Mouse (Mus musculus): Measurements from ENCODE around the gene Lyl1. TPM values are rescaled to one million over a fixed set of nuclear protein-coding genes. Genes with fewer than 3 reads are reported as not detected.

The Lyl1 gene
- total RNA-seq, 2 experiments from 2014 or later, result 3.1 to 4.4 TPM

DNA sequence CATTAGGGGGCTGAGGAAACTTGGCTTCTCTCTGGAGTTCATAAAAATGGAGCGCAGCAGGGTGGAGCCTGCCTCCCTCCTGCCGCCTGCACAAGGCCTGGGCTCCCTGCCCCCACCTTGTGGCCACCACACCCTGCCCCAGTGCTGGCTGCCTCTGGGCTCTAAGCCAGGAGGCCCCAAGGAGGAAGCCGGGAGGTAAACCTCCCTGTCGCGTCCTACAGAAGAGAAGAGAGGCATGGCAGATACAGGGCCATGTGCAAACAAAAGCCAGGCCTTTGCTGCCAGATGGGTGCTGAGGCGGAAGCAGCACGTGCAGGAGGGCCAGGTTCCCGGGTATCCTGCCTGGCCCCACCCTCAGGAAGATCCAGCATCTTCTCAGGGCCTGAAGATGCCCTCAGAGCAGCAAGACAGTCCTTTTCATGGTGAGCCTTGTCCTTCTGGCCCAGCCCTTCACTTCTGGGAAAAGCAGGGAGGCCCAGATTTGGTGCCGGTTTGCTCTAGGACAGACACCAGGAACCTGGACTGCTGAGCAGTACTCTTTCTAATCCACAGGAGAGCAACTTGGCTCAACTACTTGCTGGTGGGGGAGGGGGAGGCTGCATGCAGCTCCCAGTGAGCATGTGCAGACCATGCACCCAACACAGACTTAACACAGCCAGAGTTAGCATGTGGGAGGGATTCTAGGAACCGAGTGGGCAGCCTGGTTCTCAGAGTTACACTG lies 21.8 kb downstream of the Lyl1 start, which contains the start of gene G430095P16Rik:
TSS of gene G430095P16Rik (plus strand) at position 158 of the 721 bp plus-strand sequence.
- peak; percentile 81 to 92 for DNase-seq

DNA sequence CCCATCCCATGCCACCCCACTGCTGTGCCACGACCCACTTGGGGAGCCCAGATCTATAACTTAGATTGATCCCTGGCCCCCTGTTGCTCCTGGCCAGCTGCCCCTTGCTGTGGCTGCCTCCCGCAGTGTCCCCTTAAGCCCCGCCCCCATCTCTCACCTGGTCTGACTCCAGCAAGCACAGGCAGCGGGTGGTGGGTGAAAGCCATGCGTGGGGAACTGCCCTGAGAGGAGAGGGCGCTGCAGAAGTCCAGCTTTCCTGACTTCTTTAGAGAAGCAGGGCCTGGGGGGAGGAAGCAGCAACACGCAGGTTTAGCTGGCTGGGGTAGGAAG lies 22.3 kb downstream of the Lyl1 start:
- peak in 1 of 2 experiments; percentile 54 for DNase-seq

DNA sequence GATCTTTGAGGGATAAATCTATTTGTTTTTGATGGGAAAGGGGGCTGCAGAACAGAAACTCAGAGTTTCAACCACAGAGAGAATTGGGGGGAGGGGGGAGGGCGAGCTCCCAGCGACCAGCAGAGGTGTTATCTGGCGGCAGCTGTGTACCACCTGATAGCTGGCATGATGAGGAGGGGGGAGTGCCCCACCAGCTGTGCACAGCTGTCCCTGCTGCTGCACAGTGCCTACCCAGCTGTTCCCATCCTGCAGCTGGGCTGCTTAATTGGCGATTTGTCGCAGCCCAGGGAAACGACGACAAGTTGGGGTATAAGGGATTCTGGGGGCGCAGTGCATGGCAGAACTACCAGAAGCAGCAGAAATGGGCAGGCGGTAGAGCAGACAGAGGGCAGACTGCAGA lies 23.4 kb downstream of the Lyl1 start:
- no peak for DNase-seq

DNA sequence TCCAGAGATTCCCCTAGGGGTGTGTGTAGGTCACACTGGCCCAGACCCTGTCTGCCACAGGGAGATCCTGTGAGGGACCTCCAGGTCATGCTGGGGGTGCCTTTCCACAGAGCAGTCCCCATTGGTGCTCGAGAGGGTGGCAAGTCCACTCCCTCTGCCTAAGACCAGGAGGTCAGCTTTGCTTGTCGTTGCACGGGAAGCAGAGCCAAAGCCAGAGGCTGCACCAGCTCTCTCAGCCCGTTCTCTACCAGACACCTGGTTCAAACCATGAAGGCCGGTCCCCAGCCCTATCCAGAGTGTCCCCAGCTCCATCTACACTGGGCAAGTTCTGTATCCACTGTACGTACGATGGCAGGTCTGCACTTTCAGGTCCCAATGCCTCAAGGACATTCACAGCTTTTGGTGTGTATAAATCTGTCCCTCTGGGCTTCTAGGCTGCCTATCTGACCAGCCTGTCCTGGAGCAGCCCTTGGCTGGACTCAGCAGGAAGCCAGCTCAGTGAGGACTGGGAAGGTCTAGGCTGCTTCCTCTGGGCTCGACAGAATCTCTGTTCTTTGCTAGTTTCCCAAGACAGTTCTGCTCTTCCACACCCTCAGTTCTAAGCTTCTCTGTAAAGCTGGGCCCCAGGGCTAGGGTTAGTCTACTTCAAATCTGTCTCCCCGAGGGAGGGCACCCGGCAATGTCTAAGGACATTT lies 24.1 kb downstream of the Lyl1 start:
- DNase-seq, result peak in 1 of 2 experiments; percentile 43

DNA sequence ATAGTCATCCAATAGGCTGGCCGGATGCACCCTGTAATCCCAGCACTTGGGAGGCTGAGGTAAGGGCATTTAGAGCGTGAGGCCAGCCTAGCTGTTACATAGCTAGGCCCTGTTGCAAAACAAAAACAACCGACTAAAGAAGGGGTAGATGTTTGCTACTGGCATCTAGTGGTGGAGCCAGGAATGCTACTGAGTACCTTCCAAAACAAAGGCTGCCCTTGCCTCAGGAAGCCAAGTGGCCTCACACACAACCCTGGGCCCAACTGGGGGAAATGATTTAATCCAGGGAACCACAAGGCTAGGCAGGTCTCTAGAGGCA lies 24.6 kb downstream of the Lyl1 start:
- DNase-seq, result peak; percentile 71 to 74

DNA sequence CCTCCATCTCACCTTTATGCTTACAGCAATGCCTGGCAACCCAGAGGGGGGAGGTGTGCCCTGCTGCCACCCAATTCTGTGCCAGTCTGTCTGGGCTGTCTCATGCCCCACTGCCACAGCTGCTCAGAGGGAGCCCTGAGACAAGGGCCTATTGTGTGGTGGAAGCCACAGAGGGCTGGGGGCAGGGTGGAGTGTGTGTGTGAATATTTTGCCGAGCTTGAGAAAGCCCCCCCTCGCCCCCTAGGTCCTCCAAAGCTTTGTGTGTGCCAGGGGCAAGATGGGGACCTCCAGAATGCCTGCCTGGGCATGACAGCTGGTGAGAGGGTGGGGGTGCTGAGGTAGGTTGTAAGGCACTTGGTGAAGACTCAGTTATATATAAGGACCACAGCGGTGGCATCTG lies 27.2 kb downstream of the Lyl1 start:
- no peak for DNase-seq

DNA sequence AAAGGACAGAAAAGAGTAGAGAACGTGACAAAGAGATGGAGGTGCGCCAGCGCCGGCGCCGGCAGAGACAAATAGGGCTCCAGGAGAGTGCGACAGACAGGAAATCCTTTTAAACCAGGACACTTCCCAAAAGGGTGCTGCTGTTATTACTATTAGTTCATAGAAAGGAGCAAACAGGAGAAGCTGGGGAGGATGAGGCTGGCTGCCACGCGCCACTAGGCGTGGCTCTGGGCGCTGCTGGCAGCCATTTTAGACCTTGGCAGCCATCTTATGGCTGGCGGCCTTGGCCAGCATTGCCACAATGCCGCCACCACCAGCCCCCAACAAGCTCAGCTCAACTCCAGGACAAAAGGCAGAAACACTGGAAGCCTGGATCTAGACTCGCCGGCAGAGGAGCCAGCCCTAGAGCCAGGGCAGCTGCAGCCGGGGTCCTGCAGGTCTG lies 28.7 kb downstream of the Lyl1 start:
- DNase-seq, result peak; percentile 79 to 83

DNA sequence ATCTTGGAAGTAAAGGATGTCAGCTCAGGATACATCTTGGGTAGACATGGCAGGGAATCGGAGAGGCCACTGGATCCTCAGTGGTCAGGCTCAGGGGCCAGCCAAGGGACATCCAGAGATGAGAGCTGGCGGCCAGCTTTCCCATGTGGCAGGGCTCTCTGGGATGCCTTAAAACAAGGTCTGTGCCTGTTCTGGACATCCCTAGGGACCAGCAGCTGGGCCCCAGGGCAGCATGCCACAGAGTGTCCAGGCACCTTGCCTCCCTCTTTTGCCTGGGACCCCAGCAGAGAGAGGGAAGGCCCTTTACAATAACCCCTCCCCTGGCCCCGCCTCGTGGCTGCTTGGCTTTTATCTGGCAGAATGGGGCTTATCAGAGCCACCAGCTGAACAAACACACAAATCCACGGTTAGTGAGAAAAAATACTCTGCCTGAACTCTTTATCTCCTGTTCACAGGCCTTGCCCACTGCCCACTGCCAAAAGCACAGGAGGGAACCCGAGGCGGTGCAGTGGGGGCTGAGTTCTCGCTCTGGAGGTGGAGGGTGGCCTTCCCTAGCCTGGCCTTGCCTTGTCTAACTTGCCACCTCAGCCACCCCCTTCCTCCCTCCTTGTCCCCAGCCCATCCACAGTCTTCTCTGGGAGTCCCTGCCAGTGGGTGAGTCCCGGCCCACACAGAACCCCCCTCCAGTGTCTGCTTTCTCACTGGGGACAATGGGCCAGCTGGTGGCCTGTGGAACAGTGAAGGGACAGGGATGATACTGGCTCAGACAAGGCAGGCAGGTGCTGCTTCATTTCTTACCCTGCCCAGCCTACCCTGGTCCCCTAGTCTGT lies 29.5 kb downstream of the Lyl1 start:
- peak; percentile 84 to 86 for DNase-seq

DNA sequence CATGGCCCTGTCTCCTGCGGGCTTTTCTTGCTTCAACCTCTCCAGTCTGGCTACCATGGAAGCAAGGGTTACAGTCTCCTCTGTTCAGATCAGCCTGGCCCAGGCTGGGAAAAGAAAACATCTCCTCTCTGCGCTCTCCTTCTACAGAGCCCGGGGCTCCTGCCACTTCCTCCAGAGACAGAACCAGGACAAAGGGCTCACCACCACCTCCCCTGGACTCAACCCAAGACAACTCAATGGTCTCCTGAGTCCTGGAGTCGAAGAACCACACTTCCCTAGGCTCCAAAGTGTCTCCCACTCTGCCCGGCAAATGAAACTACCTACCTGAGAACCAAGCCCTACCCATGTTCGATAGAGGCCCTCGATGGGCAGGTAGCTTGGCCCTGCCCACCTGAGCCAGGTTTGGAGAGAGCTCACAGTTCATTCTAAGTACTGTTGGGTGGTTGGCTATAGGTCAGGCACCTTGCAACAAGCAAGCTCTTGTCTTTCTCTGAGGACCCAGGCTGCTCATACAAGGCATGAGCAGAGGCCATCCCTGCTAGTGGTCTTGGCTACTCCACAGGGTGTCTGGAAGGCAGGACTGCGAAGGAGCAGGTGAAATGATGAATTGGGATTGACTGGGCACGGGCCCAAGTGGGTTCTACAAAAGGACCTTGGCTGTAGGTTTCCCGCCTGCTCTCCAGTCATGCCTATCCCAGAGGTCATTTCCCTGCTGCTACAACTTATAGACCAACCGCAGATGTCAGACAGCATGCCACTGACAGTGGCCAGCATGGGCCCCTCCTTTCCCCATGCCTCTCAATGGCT lies 30.3 kb downstream of the Lyl1 start:
- peak in 1 of 2 experiments; percentile 43 for DNase-seq

DNA sequence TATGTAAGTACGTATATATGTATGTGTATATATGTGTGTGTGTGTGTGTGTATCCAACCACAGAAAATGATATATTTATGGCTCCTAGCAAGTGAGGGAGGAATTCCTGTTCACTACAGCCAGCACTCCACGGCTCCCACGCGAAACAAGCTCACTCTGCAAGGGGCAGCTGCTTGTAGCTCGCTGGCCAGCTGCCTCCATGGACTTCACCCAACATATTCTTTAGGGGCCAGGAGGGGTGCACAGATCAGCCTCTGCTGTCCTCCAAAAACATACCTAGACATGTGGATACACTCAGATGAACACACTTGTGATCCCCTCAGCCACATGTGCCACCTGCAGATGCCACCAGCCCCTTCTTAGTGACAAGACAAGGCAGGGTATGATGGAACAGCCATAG lies 31.3 kb downstream of the Lyl1 start:
- peak in 1 of 2 experiments; percentile 48 for DNase-seq

DNA sequence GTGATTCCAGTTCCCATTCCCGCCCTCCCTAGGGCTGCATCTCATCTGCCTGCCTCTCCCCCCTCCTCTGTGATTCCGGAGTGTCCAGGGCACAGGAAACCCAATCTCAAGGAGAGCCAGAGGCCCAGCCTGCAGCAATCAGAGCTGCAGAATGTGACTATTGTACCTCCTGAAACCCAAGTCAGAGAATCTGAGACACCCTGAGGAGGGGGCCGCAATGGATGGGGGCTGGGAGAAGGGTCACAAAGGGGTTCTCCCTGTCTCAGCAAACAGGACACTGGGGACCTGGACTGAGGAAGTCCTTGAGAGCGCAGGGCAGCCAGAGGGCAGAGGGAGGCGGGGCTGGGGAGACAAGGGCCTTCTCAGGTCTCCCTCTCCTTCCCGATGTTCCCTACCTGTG lies 31.7 kb downstream of the Lyl1 start:
- peak in 1 of 2 experiments; percentile 47 for DNase-seq

DNA sequence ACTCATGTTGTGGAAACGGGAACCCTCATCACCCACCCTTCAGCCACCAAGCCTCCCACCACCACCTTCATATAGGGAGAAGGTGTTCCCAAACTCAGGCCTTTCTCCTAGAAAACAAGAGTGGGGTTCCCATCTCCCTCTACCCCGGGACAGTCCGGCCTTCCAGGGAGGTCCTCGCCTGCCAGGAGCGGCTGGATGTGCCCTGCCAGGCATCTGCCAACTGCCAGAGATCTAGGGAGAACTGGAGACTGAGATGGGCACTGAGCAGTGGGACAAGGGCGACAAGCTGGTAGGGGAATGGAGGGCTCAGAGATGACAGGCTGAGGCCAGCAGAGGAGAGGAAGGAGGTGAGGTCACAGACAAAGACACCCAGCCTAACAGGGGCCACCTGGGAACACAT lies 32.7 kb downstream of the Lyl1 start:
- peak in 1 of 2 experiments; percentile 40 for DNase-seq

DNA sequence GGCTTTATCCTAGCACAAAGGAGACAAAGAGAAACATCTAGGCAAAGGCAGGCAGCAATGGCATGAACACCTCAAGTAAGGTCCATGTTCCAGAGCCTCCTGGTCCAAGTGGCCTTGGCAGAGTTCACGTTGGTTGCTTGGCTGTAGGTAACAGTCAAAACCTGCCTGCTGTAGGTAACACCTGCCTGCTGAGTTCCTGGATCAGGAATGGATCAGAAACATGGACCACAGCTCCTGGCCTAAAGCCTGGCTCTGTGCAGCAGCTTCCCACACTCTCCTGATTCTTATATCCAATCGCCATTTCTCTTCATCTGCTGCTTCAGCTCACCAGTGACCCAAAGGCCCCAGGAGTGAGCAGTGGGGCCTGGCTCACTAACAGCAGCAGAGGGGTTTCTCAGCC lies 33.4 kb downstream of the Lyl1 start:
- no peak for DNase-seq

DNA sequence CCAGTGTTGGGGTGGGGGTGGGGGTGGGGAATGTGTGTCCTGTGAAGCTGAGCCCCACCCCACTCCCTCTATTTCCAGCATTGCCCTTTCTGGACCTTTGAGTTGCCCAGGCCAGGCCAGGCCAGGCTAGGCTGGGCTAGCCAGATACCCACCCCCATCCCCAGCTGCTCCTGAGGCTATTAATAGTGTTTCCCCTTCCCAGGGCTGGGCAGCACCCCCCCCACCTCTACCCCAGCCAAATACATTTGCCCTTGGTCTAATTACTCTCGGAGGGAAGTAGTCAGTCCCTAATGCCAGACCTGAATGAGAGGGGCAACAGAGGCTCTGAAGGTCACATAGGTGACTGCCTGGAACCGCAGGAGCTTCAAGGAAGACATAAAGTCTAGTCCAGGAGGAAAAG lies 34.3 kb downstream of the Lyl1 start:
- peak; percentile 50 to 71 for DNase-seq

DNA sequence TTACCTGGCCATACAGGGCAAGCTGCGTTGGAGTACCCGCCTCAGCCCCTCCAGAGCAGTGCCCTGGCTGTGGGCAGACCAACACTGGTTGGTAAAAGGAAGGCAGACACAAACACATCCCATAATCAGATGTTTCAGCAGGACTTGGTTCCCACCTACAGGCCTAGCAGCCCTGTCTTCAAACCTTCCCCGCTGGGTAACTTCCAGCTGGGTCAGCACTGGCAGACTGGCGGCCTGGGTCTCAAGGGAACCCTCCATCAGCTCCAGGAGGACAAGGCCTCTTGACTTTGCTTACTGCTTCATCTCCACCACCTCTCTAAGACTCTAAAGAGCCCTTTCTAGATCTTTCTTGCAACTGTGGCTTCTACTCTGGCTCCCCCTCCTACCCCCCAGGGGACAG lies 35.3 kb downstream of the Lyl1 start:
- no peak for DNase-seq

DNA sequence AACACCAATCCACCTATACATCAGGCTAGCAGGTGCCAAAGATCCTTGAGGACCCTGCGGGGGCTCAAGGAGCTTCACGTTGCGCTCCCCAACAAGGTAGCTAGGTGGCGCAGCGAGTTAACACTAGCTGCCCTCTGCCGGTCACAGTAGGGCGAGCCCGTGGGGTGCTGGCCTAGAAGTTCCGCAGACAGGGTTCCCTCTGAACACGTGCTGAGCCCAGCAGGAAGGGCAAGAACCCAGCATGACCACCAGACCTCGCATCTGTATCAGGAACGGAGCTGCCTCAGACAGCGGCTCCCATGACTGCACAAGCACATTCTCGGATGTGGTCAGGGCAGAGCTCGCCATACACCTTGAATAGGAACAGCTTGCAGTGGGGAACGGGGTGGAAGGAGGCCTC lies 36.4 kb downstream of the Lyl1 start:
- DNase-seq, result peak; percentile 88 to 89

DNA sequence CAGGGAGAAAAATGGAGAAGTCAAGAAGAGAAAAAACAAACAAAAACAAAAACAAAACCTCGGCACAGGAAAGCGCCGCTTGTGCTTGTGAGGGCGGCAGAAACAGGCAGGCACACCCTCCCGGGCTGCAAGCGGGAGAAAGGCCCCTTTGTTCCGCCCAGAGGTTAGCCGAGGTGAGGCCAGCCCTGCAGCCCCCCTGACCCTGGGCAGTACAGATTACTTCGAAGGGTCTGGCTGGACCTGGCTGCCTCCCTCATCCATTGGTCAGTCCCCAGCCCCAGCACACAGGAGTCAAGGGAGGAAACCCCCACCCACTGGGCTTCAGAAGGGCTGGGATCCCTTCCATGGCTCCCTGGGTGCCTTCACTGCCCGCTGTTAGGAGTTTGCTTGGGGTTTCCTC lies 37.0 kb downstream of the Lyl1 start:
- DNase-seq, result no peak

DNA sequence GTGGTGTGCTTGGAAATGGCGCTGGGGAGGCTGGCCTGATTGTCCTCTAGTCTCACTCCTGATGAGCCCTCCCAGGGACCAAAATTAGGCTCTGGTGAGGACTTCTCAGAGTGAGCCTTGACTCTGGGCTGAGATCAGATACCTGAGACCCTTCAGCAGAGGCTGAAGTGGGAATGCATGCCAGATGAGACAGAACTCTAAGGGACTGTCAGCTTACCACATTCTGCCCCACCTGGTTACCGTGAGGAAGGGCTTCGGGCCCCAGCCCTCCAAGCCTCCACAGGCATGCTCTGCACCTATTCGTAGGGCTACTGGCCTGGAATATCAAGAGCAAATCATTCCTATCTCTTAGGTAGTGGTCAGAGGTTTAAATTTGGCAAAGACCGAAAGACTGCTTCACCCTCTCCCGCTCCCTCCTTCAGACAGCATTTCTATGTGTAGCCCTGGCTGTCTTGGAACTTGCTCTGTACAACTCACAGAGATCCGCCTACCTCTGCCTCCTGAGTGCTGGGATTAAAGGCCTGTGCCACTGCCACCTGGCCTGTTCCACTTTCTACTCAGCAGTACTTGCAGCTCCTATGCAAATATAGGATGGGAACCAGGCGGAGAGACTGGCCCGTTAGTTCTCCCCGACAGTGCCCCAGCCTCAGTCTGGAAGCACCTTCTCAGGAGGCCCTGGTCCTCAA lies 37.6 kb downstream of the Lyl1 start:
- no peak for DNase-seq

DNA sequence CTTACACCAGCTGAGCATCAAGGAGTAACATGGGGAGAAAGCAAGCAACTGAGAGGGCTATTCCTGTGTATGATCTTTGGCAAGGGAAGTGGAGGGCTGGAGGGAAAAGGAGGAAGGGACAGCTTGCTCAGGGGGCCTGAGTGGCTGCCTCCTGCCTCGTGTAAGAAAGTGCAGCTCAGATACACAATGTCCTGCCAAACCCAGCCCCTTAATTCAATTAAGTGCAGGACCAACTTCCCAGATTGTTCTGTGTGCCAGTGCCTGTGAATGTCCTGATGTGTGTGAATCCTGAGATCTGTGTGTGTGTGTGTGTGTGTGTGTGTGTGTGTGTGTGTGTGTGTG lies 38.1 kb downstream of the Lyl1 start:
- no peak for DNase-seq

DNA sequence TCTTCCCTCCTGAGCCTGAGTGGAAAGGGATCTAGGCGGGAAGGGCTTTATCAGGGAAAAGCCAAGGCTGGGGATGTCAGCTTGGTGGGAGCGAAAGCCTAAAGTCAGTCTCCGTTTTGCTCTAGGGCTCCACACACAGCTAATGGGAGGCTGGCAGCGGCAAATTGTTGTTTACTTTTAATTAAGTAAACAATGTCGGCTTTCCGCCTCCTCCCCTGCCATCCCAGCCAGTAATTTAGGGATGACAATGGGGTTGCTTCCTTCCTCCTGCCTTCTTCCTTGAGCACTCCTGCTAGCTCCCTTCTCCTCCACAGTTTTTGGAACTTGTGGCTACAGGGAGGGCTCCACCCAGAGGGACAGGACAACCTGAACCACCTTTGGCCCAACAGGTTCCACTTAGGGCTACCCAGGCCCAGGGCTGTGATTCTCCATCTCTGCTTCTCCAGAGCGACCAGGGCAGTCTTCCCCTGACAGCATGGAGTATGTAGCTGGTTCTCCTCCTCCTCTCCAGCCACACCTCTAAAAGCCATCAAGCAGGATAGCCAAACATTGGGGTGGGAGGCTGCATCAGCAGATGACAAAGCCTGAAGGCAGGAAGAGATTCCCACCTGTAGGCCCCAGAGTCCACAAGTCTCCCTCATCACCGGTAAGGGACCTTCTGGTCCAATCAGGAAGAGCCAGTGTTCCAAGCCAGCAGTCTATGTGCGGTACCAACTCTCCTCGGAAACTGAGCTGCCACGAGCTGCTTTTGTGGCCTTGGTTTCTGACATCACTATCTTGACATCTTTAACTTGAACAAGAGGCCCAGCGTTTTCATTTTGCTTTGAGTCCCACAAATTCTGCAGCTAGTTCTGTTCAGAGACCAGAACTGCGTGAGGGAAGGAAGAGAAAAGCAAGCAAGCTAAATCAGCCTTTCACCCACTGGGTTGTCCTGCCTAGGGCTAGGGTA lies 39.9 kb downstream of the Lyl1 start:
- no peak for DNase-seq

Data from heart, adult 18-20 months (tissue).